Mouse (Mus musculus) G1E (cell line): ENCODE measurements around the gene Xpo5.

Experiments
- CTCF ChIP-seq: IDR thresholded peaks from 2 replicates; pipeline ENCODE4 v1.5.1; 2012; ENCODE audit warnings: low read depth, low read length, inconsistent platforms, mixed read lengths
- GATA1 ChIP-seq: IDR thresholded peaks from 2 replicates; pipeline ENCODE4 v1.6.1; 2012; ENCODE audit warnings: borderline replicate concordance, low read length, inconsistent platforms, mixed read lengths
- GATA2 ChIP-seq: IDR thresholded peaks from 2 replicates; pipeline ENCODE4 v1.6.1; 2012; ENCODE audit warnings: low read depth, low read length, inconsistent platforms, borderline replicate concordance
- POLR2AphosphoS5 ChIP-seq: IDR thresholded peaks from 2 replicates; pipeline ENCODE4 v1.6.1; 2012; ENCODE audit warnings: low read depth, low read length, inconsistent platforms; ENCODE audit not compliant: insufficient replicate concordance

DNA sequence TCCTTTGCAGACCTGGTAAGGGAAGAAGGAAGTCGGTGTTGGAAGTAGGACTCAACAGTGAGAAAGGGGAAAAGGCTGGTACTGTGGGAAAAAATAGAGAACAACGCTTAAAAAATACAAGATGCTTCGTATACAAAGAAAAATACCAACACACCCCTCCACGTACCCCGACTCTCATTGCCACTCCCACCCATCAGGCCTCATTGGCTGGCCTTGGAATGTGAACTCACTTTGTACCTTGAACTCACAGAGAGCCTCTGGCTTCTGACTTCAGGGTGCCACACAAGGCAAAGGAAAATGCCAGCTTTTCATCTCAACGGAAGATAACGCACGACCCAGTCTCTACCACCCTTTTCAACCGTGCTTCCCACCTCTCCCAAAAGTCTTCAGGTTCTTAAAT, 80.6 kb downstream of the Xpo5 start:
- TF ChIP-seq GATA1 (no peak), CTCF (no peak), POLR2AphosphoS5 (no peak), GATA2 (no peak)
